Mouse (Mus musculus) heart, embryonic 15.5 days (tissue): ENCODE measurements around the gene Wdr86. TPM values are rescaled to one million over a fixed set of nuclear protein-coding genes. Genes with fewer than 3 reads are reported as not detected.
A peak's percentile ranks its signal among the peaks of the same experiment; 100 is the strongest.

Experiments
- ATAC-seq: fragments of 200-750 bp; cut with Nextera tagmentation; replicated peaks from 2 replicates; pipeline ENCODE4 v1.8.0; 2017; ENCODE audit warnings: low read depth, moderate TSS enrichment; ENCODE audit not compliant: insufficient number of reproducible peaks, insufficient read depth, low FRiP score
- H3K27ac ChIP-seq: fragments of 300-500 bp; sonication (generic); 2 replicates; pipeline ENCODE4 v1.5.1; 2015; ENCODE audit warnings: mild to moderate bottlenecking, inconsistent platforms
- H3K27me3 ChIP-seq: fragments of 300-500 bp; sonication (generic); 2 replicates; pipeline ENCODE4 v1.6.1; 2015; ENCODE audit warnings: inconsistent platforms
- H3K36me3 ChIP-seq: fragments of 300-500 bp; sonication (generic); 2 replicates; pipeline ENCODE4 v1.6.1; 2015; ENCODE audit warnings: mild to moderate bottlenecking, inconsistent platforms
- H3K4me1 ChIP-seq: fragments of 300-500 bp; sonication (generic); replicated peaks from 2 replicates; pipeline ENCODE4 v1.6.1; 2015; ENCODE audit warnings: inconsistent platforms
- H3K4me2 ChIP-seq: fragments of 300-500 bp; sonication (generic); 2 replicates; pipeline ENCODE4 v1.6.1; 2015; ENCODE audit warnings: inconsistent platforms, mild to moderate bottlenecking, moderate library complexity
- H3K4me3 ChIP-seq: fragments of 300-500 bp; sonication (generic); 2 replicates; pipeline ENCODE4 v1.5.1; 2015; ENCODE audit warnings: mild to moderate bottlenecking, inconsistent platforms
- H3K9ac ChIP-seq: fragments of 300-500 bp; sonication (generic); 2 replicates; pipeline ENCODE4 v1.6.1; 2015; ENCODE audit warnings: mild to moderate bottlenecking, inconsistent platforms
- H3K9me3 ChIP-seq: fragments of 300-500 bp; sonication (generic); replicated peaks from 2 replicates; pipeline ENCODE4 v1.6.1; 2016; ENCODE audit warnings: inconsistent platforms
- WGBS: fragments of 180-500 bp; shearing (Covaris S2); methylation state at CpG from one replicate; pipeline ENCODE4 v1.1.7; 2015; ENCODE audit warnings: mixed read lengths; 5-methylcytosine and 5-hydroxymethylcytosine counted together
- polyA plus RNA-seq: library from polyadenylated mRNA; unstranded; fragments of >200 nt; fragmentation: Nextera tagmentation; extraction: Ambion mirVana; gene quantifications from 2 replicates; pipeline ENCODE4 v1.2.1, GENCODE M21; 2015

Gene Wdr86
- polyA plus RNA-seq, 1 experiment from 2014 or later, result 4.6 TPM

GRCm38 (mm10) chr5:24730986-24731385 lies 459 bp upstream of the Wdr86 start:
- H3K4me1 ChIP-seq, result peaks cover 42% of the 10 kb centered on the region
- no peak overlapping the region for H3K27ac ChIP-seq
- H3K9ac ChIP-seq, result peak overlapping the region; percentile 56; the same call in 1 of the 2 replicates
- H3K27me3 ChIP-seq, result peaks cover 28% of the 10 kb centered on the region
- no peaks in the 10 kb centered on the region for H3K36me3 ChIP-seq
- H3K9me3 ChIP-seq, result no peaks in the 10 kb centered on the region
- ATAC-seq, result no peak
- peak overlapping the region; percentile 88 for H3K4me2 ChIP-seq
- WGBS, result 6% methylated on average over 15 of the region's 15 CpGs
- peak overlapping the region; percentile 53 for H3K4me3 ChIP-seq

GRCm38 (mm10) chr5:24729797-24730487 lies 585 bp downstream of the Wdr86 start:
- Histone ChIP-seq H3K27ac (peak overlapping the region; percentile 26; the same call in 1 of the 2 replicates), H3K27me3 (peaks cover 28% of the 10 kb centered on the region), H3K4me1 (peaks cover 49% of the 10 kb centered on the region), H3K9ac (peak overlapping the region; percentile 56), H3K9me3 (no peaks in the 10 kb centered on the region), H3K4me2 (peak overlapping the region; percentile 88), H3K4me3 (peak overlapping the region; percentile 53), H3K36me3 (no peaks in the 10 kb centered on the region)
- ATAC-seq, result 0 out of 2 replicates have a peak, but pooled peaks have one; percentile 14
- 3% methylated on average over 49 of the region's 49 CpGs for WGBS

GRCm38 (mm10) chr5:24726901-24727836 lies 3.4 kb downstream of the Wdr86 start:
- 55% methylated on average over 12 of the region's 12 CpGs for WGBS
- H3K4me3 ChIP-seq, result no peak overlapping the region
- no peak overlapping the region for H3K4me2 ChIP-seq
- no peaks in the 10 kb centered on the region for H3K9me3 ChIP-seq
- no peaks in the 10 kb centered on the region for H3K36me3 ChIP-seq
- peaks cover 28% of the 10 kb centered on the region for H3K27me3 ChIP-seq
- ATAC-seq, result no peak
- H3K4me1 ChIP-seq, result peaks cover 46% of the 10 kb centered on the region
- no peak overlapping the region for H3K27ac ChIP-seq
- no peak overlapping the region for H3K9ac ChIP-seq

GRCm38 (mm10) chr5:24725897-24726296 lies 4.6 kb downstream of the Wdr86 start:
- Histone ChIP-seq H3K9me3 (no peaks in the 10 kb centered on the region), H3K27ac (no peak overlapping the region), H3K27me3 (peaks cover 20% of the 10 kb centered on the region), H3K9ac (no peak overlapping the region), H3K4me2 (no peak overlapping the region), H3K4me3 (no peak overlapping the region), H3K4me1 (peaks cover 38% of the 10 kb centered on the region), H3K36me3 (no peaks in the 10 kb centered on the region)
- WGBS, result 51% methylated on average over 6 of the region's 6 CpGs
- no peak for ATAC-seq

GRCm38 (mm10) chr5:24724805-24725204 lies 5.7 kb downstream of the Wdr86 start:
- no peaks in the 10 kb centered on the region for H3K9me3 ChIP-seq
- WGBS, result 45% methylated on average over 5 of the region's 5 CpGs
- no peaks in the 10 kb centered on the region for H3K36me3 ChIP-seq
- no peak overlapping the region for H3K9ac ChIP-seq
- H3K4me2 ChIP-seq, result no peak overlapping the region
- peaks cover 13% of the 10 kb centered on the region for H3K27me3 ChIP-seq
- H3K27ac ChIP-seq, result peak overlapping the region; percentile 29
- no peak overlapping the region for H3K4me3 ChIP-seq
- H3K4me1 ChIP-seq, result peaks cover 27% of the 10 kb centered on the region
- no peak; the same call in 1 of the 2 replicates for ATAC-seq

- H3K9ac ChIP-seq, result no peak overlapping the region
- no peaks in the 10 kb centered on the region for H3K36me3 ChIP-seq
- H3K4me2 ChIP-seq, result no peak overlapping the region; the same call in 1 of the 2 replicates
- no peak for ATAC-seq
- no peak overlapping the region for H3K4me3 ChIP-seq
- H3K27ac ChIP-seq, result peak overlapping the region; percentile 29
- H3K9me3 ChIP-seq, result no peaks in the 10 kb centered on the region
- 66% methylated on average over 5 of the region's 5 CpGs for WGBS
- peaks cover 22% of the 10 kb centered on the region for H3K4me1 ChIP-seq
- H3K27me3 ChIP-seq, result peaks cover 8% of the 10 kb centered on the region
Measured at GRCm38 (mm10) chr5:24724270-24724634, 6.3 kb downstream of the Wdr86 start.

GRCm38 (mm10) chr5:24723527-24724269 lies 6.8 kb downstream of the Wdr86 start:
- Histone ChIP-seq H3K36me3 (no peaks in the 10 kb centered on the region), H3K9me3 (no peaks in the 10 kb centered on the region), H3K4me3 (no peak overlapping the region), H3K4me1 (peaks cover 22% of the 10 kb centered on the region), H3K9ac (no peak overlapping the region), H3K27ac (peak overlapping the region; percentile 29; the same call in 1 of the 2 replicates), H3K4me2 (no peak overlapping the region), H3K27me3 (0 out of 2 replicates have a peak, but pooled peaks cover 6% of the 10 kb centered on the region)
- no peak for ATAC-seq
- 74% methylated on average over 11 of the region's 11 CpGs for WGBS

- 73% methylated on average over 3 of the region's 3 CpGs for WGBS
- no peak overlapping the region for H3K9ac ChIP-seq
- ATAC-seq, result no peak
- H3K4me3 ChIP-seq, result no peak overlapping the region
- H3K27me3 ChIP-seq, result no peaks in the 10 kb centered on the region
- no peaks in the 10 kb centered on the region for H3K9me3 ChIP-seq
- peaks cover 8% of the 10 kb centered on the region for H3K4me1 ChIP-seq
- H3K4me2 ChIP-seq, result no peak overlapping the region
- H3K27ac ChIP-seq, result no peak overlapping the region
- H3K36me3 ChIP-seq, result no peaks in the 10 kb centered on the region
Measured at GRCm38 (mm10) chr5:24719852-24720251, 10.7 kb downstream of the Wdr86 start.

GRCm38 (mm10) chr5:24718076-24718475 lies 12.5 kb downstream of the Wdr86 start:
- ATAC-seq, result no peak
- WGBS, result 90% methylated on average over 6 of the region's 6 CpGs

GRCm38 (mm10) chr5:24713987-24714386 lies 16.5 kb downstream of the Wdr86 start:
- ATAC-seq, result no peak
- WGBS, result 76% methylated on average over 6 of the region's 6 CpGs
- Histone ChIP-seq H3K9me3 (no peaks in the 10 kb centered on the region), H3K4me3 (no peak overlapping the region), H3K4me2 (no peak overlapping the region), H3K36me3 (peaks cover 19% of the 10 kb centered on the region), H3K27me3 (no peaks in the 10 kb centered on the region), H3K4me1 (peaks cover 11% of the 10 kb centered on the region), H3K9ac (no peak overlapping the region), H3K27ac (no peak overlapping the region)

More at GRCm38 (mm10) chr5:24718076-24718475, 12.5 kb downstream of the Wdr86 start:
- H3K4me1 ChIP-seq, result no peaks in the 10 kb centered on the region; the same call in 1 of the 2 replicates
- no peak overlapping the region for H3K4me3 ChIP-seq
- H3K9ac ChIP-seq, result no peak overlapping the region
- no peaks in the 10 kb centered on the region for H3K27me3 ChIP-seq
- no peak overlapping the region for H3K27ac ChIP-seq
- no peaks in the 10 kb centered on the region for H3K9me3 ChIP-seq
- no peak overlapping the region for H3K4me2 ChIP-seq
- H3K36me3 ChIP-seq, result no peaks in the 10 kb centered on the region

GRCm38 (mm10) chr5:24713199-24713598 lies 17.3 kb downstream of the Wdr86 start:
- no peak overlapping the region for H3K9ac ChIP-seq
- H3K4me1 ChIP-seq, result peaks cover 11% of the 10 kb centered on the region
- no peaks in the 10 kb centered on the region for H3K9me3 ChIP-seq
- H3K36me3 ChIP-seq, result peaks cover 26% of the 10 kb centered on the region
- no peaks in the 10 kb centered on the region for H3K27me3 ChIP-seq
- no peak overlapping the region for H3K4me3 ChIP-seq
- no peak overlapping the region for H3K27ac ChIP-seq
- ATAC-seq, result no peak
- H3K4me2 ChIP-seq, result no peak overlapping the region
- WGBS, result 63% methylated on average over 2 of the region's 2 CpGs
